Mouse (Mus musculus): ENCODE measurements at regions not wholly inside any gene's neighbourhood (a gene's known extent, or its start where the extent isn't known, plus 50 kb on each side); places are given as distances from the start of the nearest gene placed in this dataset.

DNA sequence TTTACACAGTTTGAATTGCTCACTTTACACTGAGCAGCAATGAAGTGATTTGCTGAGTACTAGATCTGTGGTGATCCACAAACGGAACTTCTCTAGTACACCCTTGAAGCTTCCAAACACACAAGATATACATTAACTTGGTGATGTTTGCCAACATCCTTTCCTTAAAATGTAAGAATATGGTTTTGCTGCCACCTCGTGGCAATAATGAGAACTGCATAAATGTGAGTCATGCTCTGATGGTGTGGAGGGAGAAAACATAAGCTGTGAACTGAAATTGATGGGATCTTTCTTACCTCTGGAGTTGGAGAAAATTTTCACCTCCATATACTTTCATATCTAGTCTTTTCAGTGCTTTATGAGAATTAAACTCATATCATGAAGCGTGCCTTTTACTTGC lies 51.6 kb downstream of the Bex3 start:
- DNase-seq: peak; percentile 59

DNA sequence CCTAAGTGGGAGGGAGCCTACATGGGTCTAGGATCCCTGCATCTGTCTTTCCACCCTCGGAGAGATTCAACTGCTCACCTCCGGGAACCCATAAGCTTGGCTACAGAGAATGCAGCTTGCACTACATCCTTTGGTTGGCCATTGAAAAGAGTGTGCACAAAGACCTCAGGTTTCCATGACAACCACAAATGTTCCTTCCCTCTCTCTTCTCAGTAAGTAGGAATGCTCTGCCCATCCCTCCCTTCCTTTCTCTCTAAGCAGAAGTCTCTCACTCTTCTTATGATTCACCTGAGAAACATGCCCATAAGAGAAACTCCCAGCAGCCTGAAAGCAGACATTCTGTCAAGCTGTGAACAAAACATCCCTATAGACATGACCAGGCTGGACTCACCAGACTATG lies 95.8 kb downstream of the Bex3 start:
- DNase-seq: no peak
